Mouse (Mus musculus): Measurements from ENCODE around the gene Snx27.

The Snx27 gene

GRCm38 (mm10) chr3:94565557-94565956, 17.0 kb downstream of the Snx27 start:
- DNase-seq, result no peak

DNA sequence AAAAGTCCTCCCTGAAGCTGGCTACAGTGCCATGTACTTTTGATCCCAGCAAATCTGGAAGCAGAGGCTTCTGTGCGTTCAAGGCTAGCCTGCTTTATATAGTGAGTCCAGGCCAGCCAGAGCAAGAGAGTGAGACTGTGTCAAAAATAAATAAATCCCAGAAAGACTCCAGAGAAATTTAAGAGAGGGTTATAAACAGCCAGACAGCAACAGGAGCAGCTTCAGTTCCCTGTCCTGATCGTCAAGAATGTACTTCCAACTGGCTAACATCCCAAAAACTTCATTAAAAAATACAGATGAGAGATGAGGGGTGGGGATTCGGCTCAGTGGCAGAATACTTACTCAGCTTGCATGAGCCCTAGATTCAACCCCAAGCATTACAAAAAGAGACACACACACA, 17.4 kb downstream of the Snx27 start:
- no peak for DNase-seq

- DNase-seq, result no peak
Measured at GRCm38 (mm10) chr3:94564356-94565010, 18.0 kb downstream of the Snx27 start.

DNA sequence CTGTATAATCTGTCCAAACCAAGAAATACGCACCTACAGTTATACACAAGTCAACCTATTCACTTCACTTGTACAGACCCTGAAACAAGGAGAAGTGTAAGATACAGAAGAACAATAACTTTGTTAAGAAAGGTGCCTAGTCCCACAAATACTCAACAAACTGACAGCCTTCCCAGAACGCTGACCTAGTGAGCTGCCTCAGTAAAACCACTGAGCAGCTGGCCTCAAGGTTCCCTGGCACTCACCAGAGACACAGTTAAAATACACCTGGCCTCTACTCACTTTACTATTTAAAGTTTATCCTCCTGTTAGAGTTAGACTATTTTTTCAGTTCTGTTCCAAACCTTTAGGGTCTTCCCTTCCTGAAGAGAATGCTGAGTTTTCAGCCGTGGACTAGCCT, 19.4 kb downstream of the Snx27 start:
- DNase-seq, result no peak

GRCm38 (mm10) chr3:94559931-94560429, 22.5 kb downstream of the Snx27 start:
- DNase-seq, result no peak

DNA sequence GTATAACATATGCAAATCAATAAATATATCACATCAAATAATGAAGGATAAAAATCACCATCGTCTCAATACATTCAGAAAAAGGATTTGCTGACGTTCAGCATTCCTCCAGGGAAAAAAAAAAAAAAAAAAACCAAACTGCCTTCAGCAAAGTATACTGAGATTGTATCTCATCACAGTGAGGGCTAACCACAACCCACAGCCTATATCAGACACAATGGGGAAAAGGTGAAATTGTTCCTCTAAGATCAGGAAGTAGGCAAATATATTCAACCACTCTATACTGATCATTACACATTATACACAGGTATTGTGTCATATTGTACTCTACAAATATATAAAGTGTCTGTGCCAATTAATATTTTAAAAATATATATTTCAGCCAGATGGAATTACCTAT, 33.5 kb downstream of the Snx27 start:
- DNase-seq, result no peak

- no peak for DNase-seq
Measured at GRCm38 (mm10) chr3:94537187-94537586, 45.3 kb downstream of the Snx27 start.

- peak; percentile 41 for DNase-seq
Measured at GRCm38 (mm10) chr3:94533968-94534367, 48.5 kb downstream of the Snx27 start.

- DNase-seq, result no peak
Measured at GRCm38 (mm10) chr3:94526731-94527130, 55.8 kb downstream of the Snx27 start.

DNA sequence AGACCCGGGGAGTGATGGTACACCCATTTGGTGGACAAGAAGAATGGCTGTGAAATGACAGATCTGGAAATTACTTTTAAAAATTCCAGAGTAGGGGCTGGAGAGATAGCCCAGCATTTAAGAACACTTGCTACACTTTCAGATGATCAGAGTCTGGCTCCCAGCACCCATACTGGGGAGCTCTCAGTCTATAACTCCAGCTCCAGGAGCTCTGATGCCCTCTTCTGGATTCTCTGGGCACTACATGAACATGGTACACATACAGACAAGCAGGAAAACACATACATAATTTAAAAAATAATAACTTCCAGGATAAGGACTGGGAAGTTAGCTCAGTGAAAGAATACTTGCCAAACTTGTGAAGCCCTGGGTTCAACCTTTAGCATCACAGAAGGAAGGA, 75.9 kb downstream of the Snx27 start:
- no peak for DNase-seq

GRCm38 (mm10) chr3:94502243-94502642, 80.3 kb downstream of the Snx27 start:
- peak; percentile 60 for DNase-seq

DNA sequence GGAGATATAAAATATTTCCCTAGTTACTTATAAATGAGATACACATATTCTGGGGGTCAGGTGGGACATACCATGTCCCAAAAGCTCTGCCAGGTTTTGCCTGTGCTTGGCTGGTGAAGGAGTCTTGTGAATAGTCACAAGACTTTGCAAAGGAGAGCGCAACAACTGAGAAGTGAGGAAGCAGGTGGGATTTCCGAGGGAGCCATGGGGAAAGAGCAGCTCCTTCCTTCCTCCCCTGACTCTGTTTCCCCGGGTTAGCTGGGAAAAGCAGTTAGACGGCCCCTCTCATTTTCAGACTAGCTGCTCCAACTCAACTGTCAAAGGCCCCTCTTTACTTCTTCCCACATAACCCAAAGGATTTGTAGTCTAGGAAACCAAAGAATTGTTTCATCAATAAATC, 85.4 kb downstream of the Snx27 start:
- DNase-seq, result no peak

GRCm38 (mm10) chr3:94487581-94487980, 94.9 kb downstream of the Snx27 start:
- DNase-seq, result no peak

DNA sequence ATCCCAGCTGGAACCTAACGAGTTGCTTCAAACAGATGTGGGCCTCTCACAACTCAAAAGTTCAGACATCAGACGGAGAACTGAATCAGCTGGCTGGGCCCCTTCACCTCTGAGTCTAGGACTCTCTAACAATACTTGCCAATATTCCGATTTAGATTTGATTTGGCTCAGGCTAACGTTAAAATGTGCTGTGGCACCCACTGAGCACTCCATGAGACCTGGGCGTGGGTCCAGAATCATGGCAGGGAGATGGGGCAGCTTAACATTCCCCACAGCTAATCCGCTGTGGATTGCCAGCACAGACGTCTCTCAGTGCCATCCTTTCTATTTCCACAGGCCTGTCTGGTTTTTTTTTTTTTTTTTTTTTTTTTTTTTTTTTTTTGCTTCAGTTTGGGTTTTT, 96.6 kb downstream of the Snx27 start:
- no peak for DNase-seq

GRCm38 (mm10) chr3:94483790-94484439, 98.6 kb downstream of the Snx27 start:
- DNase-seq, result peak; percentile 77

DNA sequence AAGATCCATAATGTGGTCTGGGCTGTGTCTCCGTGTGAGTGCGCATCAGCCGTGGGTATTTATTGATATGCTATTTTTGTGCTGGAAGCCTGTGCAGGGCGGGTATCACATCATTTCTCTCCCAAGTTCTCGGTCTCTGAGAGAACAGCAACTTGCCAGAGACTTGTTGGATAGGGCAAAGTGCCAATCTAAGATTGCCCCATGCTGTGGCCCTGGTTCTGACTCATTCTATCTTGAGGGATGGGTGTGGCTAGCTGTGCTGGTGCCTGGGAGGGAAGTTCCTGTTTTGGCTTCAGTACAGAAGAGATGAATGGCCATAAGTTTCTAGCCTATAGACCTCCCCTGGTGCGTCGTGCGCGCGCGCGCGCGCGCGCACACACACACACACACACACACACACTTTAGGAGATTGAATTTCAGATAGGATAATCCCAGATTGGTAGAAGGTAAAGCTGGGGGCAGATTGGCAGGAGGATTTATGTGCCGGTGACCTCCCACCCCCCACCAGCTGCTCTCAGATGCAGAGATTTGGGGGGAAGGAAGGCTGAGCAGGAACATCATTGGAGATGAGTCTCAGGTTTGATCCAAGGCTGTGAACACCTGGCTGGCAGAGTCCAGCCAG, 99.6 kb downstream of the Snx27 start:
- peak; percentile 52 for DNase-seq

GRCm38 (mm10) chr3:94481429-94481828, 101.1 kb downstream of the Snx27 start:
- no peak for DNase-seq

GRCm38 (mm10) chr3:94480291-94480884, 102.1 kb downstream of the Snx27 start, which contains the start of gene Riiad1:
Riiad1 (minus strand) TSS chr3:94480341.
- peak; percentile 26 for DNase-seq

DNA sequence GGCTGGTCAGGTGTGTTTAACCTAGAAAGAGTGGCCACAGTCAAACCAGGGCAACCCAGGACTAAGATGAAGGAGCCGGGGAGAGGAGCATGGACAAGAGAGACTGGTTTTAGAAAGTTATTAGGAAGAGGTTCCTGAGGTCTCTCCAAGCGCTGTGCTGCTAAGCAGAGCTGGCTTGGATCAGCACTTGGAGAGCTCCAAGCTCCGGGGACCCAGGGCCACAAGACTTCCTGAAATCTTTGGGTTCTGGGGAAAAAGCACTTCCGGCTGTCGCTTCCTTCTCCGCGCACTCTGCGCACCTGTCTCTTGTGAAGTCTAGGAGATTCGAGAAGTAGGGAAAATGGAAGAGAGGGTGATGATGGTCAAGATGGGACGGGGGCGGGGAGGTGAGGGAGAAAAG, 103.0 kb downstream of the Snx27 start:
- no peak for DNase-seq

GRCm38 (mm10) chr3:94478591-94479169, 103.8 kb downstream of the Snx27 start:
- DNase-seq, result peak; percentile 63

DNA sequence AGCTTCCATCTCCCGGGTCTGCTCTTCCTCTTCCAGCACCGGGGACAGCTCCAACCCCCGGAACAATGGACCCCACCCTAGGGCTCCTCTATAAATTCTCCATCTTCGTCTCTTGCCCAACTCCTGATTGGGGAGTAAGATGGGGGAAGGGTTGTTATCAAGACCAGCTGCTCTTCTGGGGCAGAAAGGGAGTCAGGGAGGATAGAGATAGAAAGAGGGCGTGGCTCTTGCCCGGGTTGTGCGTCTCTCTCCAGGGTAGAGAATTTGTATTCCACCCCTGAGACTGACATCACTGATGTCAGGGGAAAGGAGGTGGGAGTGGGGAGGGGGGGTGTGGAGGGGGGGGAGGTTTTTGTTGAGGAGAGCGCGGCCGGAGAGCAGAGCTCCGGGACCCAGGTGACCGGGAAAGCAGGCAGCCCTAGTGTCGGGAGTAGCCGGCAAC, 104.5 kb downstream of the Snx27 start, which contains the start of gene Celf3:
Gene Celf3 (plus strand): TSS at position 315 of the 442 bp plus-strand sequence.
- peak; percentile 91 for DNase-seq

DNA sequence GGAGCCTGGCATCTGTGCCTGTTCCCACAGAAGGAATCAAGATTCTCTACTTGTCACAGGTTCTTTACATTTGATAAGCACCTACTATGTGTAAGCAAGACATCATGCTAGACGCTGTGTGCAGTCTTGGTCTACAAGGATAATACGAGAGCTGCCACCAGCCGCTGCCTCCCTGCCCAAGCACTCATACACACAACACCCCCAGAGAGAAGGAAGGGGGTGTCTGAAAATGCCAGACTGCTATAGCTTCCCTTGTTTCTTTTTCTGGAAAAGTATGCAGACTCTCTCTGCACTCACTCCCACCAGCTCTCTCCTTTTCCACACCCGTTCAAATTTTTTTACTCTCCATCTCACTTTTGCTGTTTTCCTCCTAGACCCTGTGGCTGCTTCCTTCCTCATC, 105.1 kb downstream of the Snx27 start:
- DNase-seq, result peak; percentile 56
